Mouse (Mus musculus) heart, postnatal 25 days (tissue): Measurements from ENCODE around the gene Pnmal1. TPM values are rescaled to one million over a fixed set of nuclear protein-coding genes. Genes with fewer than 3 reads are reported as not detected.

Experiments
- DNase-seq: peaks from one replicate; pipeline ENCODE4 v3.0.0; 2022; ENCODE audit warnings: low spot score
- intact Hi-C: fragments of 180-260 bp; cut with DNase I; formaldehyde crosslinking; loops from one replicate; pipeline ENCODE4 v1.15.1; 2025
- total RNA-seq, 2 experiments: library from RNA; stranded (reverse); gene quantifications; 2 replicates each; pipeline ENCODE4 v1.2.3; 2021

Gene Pnmal1
- total RNA-seq, 2 experiments from 2014 or later, result not detected

DNA sequence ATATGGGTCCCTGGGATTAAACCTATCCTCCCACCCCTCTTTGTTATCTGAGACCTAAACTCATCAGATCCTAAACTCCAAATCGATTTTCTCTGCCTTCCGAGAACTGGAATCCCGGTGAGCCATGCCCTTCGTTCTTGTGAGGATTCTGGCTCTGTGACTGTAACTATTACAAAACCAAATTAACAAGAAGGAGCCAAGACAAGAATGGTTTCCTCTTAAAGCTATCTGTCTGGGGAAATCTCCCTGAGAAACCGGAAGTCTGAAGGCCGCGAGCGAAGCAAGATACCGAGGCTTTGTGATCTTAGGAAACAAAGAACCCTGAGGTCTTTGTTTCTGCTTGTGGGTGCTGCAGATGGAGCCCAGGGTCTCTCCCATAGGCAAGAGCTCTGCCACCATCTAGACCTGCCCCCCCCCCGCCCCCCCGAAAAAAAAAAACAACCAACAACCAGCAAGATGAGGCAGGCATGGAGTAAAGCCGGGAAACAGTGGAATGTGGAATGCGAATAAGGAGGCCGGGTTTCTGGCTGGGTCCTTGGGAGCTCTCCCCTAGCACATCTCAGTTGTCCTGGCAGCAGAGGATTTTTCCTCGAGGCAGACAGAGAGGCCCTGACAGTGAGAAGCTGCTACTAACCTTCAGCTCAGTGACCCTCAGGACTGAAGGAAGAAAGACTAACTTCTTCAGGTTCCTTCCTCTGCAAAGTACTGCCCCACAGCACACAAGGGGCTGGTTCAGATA lies 30.7 kb downstream of the Pnmal1 start:
- DNase-seq, result no peak
- intact Hi-C loops, result no loop called here

DNA sequence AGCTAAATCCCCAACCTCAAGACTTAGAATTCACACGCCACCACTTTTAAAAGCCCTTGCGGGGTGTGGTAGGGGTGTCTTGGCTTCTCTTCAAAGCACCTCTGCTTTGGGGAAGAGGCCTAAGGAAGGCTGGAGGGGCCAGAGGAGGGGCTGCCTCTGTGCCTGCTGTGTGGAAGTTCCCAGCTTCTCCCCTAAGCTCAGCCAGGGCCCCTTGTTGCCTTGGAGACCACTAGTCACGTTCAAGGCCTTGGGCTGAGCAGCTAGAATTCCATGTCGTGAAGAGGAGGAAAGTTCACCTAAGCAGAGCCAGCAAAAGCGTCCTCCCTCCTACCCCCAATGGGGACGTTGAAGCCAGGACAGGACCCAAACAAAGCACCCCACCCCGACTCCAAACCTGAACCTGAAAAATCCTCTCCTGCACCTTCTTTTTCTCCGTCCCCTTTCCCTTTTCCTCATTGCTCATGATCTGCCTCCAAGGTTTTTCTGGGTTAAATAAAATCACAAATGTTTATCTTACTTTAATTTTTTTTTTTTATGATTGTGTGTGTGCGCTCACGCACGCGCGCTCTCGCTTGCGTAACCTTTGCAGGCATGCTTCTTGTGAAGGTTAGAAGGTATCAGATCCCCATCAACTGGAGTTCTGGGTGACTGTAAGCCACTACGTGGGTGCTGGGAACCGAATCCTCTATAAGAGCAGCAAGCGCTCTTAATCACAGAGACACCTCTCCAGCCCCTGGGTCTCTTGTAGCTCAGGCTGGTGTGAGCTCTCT lies 32.4 kb downstream of the Pnmal1 start:
- intact Hi-C loops, result no loop called here
- no peak for DNase-seq

- no peak for DNase-seq
- intact Hi-C loops, result no loop called here
These were observed 33.0 kb downstream of the Pnmal1 start, which contains the start of gene Ccdc8 for GRCm38 (mm10) chr7:16992451-16992807. Ccdc8 (plus strand) TSS chr7:16992708.

DNA sequence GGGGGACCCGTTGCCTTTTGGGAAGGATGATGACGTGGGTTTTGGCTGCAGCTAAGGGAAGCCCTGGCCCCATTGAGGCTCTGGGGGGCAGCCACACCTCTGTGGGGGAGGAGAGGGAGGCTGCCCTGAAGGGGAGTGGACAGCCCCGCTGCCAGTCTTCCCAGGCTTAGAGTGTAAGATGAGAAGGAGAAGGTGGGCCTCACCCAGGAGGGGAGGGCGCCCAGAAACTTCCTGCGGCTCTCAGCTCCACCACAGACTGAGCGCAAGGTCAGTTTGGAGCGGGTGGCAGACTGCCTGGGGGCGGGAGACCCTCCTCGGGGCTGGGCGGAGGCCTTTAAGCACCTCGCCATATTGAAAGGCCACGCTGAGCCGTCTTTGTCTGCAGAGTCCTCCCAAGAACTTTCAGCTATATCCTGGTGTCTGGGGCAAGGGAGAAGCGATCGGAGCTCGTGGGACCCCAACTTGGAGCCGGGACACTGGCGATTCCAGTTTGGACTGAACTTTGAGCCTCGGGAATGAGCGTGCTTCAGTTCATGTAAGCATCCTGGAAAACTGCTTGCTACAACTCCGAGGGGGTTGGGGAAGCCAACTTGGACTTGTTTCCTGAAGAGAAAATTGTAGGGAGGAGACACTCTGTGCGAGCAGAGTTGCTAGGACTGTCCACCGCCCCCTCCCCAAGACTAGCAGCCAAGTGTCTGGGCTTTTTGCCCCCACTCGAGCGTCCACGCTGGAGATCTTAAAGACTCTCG lies 34.3 kb downstream of the Pnmal1 start:
- peak; percentile 87 for DNase-seq
- intact Hi-C loops, result no loop called here

- no peak for DNase-seq
- intact Hi-C loops, result no loop called here
These were observed 34.9 kb downstream of the Pnmal1 start for GRCm38 (mm10) chr7:16994400-16994799.

GRCm38 (mm10) chr7:16995345-16995744 lies 35.9 kb downstream of the Pnmal1 start:
- DNase-seq, result no peak
- intact Hi-C loops, result no loop called here

- intact Hi-C loops, result no loop called here
- no peak for DNase-seq
These were observed 39.8 kb downstream of the Pnmal1 start for GRCm38 (mm10) chr7:16999233-16999632.

DNA sequence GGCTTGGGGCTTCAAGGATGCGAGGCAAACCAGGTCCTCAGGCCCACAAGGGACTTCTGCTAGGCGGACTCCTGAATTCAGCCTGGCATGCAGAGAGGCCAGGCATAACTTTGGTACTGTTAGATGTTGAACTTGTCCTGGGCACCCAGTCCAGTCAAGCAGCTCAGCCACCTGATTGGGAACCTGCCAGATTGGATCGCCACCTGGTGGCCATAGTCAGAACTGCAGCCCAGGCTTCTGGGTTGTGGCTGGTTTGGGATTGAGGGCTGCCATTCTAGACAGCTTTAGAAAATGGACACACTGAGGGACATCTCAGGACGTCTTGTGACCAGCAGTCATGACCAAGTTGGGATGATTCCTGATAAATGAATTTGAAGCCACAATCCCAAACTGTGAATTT lies 40.2 kb downstream of the Pnmal1 start:
- intact Hi-C loops, result no loop called here

GRCm38 (mm10) chr7:17002375-17003195 lies 43.1 kb downstream of the Pnmal1 start:
- intact Hi-C loops, result loop anchor here (1.0 to 2.0 kb wide), 4 partner anchors 48 to 70 kb away; no protein-coding TSS in a partner anchor
- no peak for DNase-seq

More for the DNA sequence above, 40.2 kb downstream of the Pnmal1 start:
- peak; percentile 66 for DNase-seq

DNA sequence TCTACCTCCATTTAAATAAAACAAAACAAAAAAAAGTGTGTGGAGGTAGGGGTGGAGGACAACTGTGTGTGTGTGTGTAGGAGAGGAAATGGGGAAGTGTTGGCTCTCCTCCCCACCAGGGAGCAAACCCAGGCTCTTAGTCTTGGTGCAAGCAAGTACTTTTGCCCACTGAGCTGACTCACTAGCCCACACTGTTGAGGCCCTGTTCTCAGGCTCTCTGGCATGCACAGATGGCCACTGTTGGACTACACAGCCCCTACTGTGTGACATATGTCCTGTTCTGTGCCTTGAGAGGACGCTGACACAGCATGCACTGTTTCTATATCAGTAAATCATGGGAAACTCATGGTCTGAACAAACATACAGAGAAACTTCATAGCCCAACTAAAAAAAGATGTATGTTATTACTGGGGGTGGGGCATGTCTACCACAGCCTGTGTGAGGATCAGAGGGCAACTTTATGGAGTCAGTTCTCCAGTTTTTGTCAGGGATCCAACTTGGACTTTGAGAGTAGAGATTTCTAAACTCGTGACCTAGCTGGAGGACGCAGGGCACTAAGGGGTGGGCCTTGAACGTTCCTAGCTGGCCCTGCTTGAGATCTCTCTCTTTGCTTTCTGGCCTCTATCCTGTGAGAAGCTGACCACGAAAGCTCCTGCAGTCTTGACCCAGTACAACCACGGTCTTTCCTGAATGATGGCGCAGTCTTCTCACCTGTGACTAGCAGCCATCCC lies 43.9 kb downstream of the Pnmal1 start:
- intact Hi-C loops, result loop anchor here (2.0 kb wide), 1 partner anchor 47 kb away; no protein-coding TSS in a partner anchor
- DNase-seq, result no peak

DNA sequence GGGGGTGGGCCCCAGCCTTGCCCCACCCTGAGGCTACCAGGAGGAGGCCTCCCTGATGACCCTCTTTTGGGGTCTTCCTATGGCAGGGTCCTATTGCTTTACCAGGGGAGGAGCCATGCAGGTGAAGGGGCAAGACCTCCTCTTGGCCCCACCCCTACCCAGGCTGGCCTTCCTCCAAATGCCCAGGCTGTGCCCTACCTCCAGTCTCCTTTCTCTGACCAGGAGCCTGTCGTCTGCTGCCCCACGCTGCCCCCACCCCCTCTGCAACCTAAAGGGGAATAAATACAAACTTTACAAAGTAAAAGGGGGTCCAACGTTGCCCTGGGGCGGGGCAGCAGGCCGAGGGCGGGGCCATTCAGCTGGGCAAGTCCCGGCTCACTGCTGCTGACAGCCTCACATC lies 45.2 kb downstream of the Pnmal1 start:
- no peak for DNase-seq
- intact Hi-C loops, result no loop called here

GRCm38 (mm10) chr7:17007300-17007699 lies 47.8 kb downstream of the Pnmal1 start:
- intact Hi-C loops, result no loop called here
- no peak for DNase-seq

DNA sequence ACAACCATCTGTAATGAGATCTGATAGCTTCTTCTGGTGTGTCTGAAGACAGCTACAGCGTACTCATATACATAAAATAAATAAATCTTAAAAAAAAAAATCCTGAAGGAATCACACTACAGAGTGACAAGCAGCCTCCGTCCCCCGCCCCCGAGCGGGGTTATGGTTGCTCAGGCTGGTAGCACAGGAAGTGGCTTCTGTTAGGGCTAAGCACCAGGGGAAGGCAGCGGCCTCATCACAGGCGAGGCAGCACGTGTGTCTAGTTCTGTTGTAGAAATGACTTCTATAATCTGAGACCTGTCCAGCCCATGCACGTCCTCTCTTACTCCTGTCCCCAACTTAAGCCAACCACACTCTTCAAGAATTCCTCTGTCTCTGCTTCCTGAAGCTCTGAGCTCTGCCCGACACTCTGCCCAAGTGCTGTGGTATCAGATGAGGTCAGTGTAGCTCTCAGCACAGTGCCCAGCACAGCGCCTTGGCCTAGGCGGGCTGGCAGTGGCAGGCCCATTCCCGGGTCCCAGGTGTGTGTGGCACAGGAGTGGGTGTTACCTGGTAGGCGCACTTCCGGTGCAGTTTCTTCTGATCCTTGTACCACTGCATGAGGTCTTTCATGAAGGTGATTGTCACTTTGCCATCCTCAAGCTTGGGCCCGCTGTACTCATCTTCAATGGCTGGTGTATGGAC lies 50.0 kb downstream of the Pnmal1 start:
- intact Hi-C loops, result no loop called here
- no peak for DNase-seq

DNA sequence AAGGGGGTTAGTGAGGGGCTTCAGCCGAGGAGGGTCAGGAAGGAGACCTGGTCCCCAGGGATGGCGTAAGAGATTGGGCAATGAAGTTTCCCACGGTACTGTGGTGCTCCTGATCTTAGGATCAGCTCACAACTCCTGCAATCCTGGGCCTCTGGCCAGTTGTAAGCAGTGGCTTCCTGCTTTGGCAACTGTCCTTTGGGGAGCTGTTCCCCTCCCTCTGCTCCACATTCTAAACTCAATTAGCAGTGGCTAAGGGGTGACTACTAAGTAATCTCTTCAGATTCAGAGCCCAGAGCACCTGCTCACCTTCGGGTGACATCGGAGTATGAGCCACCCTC lies 50.5 kb downstream of the Pnmal1 start:
- intact Hi-C loops, result no loop called here
- DNase-seq, result no peak

- intact Hi-C loops, result no loop called here
- DNase-seq, result no peak
These were observed 52.6 kb downstream of the Pnmal1 start for GRCm38 (mm10) chr7:17011909-17012590.
